Mouse (Mus musculus) right cerebral cortex, postnatal 10 days (tissue): ENCODE results near the gene Cerkl.

Experiments used
- DNase-seq, 2 experiments: peaks; one replicate each; pipeline ENCODE4 v3.0.0; 2021; ENCODE audit warnings: low spot score in 2 of 2

Cerkl gene

DNA sequence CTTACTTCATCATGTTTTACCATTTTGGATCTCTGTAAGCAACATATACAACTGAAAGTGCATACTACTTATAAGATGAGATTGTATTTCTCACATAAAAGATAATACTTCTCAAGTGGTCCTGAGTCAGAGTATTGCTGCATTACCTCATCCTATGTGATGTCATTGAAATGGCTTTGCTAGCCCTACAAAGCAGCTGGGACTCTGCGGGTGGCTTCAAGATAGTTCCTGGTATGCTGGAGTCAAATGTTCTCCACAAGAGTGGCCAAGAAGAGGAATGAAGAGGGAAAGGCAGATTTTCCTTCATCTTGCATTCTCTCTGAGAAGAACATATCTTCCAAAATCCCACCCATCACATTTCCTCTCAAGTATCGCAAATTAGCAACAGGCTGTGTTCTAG is 13.2 kb downstream of the Cerkl start:
- no peak for DNase-seq

DNA sequence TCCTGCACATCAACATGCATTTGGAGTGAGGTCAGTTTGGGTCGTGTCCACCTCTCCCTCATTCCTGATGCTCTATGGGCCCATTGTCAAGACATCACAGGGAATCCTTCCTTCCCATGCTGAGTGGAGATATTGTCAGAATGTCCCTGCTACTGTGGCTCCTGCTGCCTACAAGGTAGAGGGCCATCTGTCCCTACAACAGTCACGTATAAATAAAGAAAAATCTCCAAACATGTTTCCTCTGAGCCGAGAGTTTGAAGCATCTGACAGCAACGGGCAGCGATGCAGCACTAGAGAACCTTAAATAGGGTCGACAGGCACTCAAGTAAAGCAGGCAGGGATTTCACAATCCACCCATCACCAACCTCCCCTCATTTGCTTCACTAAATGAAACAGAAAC is 13.7 kb downstream of the Cerkl start:
- no peak for DNase-seq

DNA sequence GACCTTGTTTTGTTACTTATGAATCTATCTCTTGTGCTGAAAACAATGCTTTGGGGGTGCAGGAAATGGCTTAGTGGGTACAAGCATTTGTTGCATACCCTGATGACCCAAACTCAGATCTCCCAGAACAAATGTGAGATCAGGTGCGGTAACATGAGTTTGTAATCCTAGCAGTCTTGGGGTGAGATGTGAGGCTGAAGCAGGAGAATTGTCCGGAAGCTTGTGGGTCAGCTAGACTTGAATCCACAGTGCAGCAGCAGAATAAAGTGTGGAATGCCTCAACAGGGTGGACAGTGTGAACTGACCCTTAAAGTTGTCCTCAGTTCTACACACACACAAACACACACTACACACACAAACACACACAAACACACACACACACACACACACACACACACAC is 14.4 kb downstream of the Cerkl start:
- DNase-seq, result no peak

DNA sequence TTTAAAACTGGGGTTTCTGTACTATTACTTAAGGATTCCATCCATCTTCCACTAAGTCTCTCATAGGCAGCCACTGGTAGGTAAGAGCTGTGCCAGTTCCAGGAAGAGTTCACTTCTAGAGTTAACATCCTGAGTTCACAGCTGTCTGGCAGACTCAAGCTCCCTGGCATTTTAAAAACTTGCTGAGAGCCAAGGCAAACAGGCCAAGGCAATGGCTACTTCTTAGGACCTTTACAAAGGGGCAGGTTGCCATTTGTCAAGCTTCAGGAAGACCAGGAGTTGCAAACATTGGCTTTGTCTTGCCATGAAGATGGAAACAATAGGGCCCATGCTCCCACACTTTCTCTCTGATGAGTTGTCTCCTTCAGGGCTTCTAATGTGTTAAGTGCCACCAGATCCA is 26.5 kb downstream of the Cerkl start:
- no peak for DNase-seq

DNA sequence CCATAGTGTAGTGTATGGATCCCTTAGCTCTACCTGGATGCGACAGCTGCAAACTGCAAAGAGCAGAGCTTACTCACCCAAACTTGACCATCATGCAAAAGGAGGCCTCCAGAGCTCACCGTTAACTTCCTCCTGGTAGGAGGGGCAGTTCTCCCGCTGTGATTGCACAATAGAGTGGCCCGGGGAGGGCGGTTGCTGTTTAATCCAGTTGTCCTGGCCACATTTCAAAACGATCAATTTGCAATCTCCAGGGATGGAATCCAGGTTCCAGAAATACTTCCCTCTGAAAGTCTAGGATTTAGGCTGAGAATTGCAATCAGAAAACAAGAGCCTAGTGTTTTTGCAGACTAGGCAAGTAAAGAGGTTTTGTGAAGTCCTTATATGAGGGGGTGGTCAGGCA is 26.9 kb downstream of the Cerkl start:
- DNase-seq, result no peak

DNA sequence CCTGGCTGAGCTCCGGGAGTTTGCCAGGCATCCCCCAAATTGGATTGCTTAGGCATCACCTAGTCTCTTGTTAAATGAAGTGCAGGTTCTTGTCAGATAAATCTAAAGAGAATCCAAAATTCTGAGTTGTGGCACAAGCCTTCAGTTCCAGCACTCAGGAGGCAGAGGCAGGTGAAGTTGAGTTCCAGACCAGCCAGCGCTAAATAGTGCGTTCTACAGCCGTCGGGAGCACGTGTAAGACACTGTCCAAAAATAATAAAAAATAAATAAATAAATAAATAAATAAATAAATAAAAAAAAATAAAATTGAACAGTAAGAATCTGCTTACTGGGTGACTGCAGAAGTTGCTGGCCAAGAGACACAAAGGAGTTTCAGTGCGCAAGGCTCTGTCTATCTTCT is 27.5 kb downstream of the Cerkl start:
- DNase-seq, result no peak

DNA sequence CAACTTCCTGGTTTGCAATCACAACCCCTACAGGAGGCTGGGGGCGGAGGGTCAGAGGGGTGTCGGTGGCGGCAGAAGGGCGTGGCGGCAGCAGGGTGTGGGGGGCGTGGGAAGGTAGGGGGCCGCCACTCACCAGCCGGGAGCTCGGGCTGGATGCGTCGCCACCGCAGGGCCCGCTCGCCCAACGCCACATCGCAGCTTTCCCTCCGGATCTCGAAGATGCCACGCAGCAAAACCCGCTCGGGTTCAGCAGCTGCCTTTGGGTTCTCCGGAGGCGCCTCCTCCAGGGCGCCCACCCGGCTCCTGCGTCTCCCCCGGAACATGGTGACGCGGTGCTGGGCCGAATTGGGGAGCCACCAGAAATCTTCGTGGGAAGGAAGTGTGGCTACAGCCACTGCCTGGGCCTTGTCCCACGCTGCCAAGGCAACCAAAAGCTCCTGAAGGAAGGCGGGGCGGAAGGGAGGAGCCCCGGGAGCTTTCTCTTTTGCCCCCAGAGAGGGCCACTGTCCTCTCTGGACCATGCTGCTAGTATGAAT is 27.9 kb downstream of the Cerkl start:
- DNase-seq, result peak in 1 of 2 experiments; percentile 27

DNA sequence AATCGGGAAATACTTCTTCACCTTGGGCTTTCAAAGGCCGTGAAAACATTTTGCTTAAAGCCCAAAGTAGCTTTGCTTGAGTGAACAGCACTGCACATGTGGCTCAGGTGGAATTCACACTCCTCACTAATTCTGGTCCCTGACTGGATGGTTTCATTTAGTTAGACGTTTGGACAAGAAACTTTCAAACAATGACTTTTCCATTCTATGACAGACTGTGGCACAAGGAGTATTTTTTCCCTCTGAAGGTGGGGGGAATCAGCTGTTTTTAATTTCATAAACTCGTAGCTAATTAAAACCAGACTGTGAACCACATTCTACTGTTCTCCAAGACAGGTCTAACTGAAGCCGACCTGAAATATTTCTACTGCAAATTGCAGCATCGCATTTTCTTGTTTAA is 28.6 kb downstream of the Cerkl start:
- no peak for DNase-seq

DNA sequence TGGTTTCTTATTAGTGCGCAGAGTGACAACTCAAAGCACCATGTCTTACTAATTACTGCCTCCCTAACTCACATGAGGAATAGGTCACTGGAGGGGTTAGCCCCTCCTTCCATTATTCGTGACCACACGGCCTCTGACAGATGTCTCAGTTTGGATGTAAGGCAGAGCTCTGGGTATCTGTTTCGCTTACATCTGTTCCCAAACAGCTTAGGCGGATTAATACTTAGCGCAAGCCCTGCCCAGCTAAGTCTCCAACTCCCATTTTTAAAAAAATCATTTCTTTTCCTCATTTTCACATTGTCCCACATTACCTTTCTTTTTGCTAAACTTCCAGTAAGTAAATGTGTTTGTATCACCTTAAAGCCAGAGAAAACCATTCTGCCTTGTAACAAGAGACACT is 34.9 kb downstream of the Cerkl start:
- DNase-seq, result no peak

DNA sequence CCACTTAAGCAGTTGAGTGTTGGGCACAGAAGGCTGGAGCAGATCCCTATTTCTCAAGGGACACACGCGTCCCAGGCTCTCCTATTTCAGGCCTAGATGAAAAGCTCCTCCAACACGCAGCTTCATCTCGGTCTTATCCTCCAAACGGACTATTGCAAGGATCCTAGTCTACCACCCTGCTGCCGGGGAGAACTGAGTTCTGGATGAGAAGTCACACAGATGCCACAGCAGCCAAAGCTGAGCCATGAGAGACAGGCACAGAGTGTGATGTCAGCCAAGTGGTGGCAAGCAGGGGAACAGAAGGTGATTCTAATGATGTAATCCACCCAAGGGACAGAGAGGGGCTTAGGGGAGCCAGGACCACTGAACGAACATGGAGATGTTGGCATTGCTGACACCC is 42.1 kb downstream of the Cerkl start:
- no peak for DNase-seq

DNA sequence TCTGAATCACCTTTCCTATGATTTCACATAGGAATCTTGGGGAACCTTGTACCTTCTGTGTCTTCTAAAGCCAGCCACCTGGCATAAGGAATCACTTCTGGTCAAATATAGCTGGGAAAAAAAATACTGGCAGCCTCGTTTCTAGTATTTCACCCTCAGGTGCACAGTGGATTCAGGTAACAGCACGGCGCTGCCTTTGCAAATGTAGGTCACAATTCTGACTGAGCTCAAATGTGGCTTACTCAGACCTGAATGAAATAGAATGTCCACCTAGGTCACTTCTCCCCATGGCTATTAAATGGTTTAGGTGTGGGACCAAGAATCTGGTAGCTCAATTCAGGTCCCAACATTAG is 45.7 kb downstream of the Cerkl start:
- DNase-seq, result no peak

DNA sequence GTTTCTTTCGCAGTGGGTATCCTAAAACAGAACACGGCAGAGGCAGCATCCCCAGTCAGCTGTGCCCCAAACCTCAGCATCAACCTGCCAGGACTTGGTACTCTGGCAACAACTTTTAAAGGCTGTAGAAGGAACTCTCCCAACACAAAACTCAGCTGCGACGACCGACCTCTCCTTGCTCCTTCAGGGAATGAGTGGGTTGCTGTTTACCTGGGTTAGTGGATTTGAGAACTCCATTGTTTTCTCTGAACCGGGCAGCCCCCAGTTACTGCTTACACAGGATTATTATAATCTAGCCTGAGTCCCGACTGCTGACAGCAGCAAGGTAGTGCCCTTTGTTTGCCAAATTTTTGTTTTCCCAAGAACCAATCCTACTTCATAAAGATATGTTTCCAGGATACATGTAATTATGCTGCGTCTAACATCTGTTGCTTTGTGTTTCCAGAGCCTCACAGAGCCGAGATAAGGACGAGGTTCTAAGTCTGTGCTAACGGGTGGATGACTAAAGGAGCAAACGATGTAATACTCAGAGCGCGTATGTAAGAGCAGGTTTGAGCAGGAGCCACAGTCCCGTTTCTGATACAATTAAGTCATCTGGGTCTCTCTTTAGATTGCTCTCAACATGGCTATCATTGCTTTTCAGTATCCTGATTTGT is 46.2 kb downstream of the Cerkl start:
- DNase-seq, result no peak

DNA sequence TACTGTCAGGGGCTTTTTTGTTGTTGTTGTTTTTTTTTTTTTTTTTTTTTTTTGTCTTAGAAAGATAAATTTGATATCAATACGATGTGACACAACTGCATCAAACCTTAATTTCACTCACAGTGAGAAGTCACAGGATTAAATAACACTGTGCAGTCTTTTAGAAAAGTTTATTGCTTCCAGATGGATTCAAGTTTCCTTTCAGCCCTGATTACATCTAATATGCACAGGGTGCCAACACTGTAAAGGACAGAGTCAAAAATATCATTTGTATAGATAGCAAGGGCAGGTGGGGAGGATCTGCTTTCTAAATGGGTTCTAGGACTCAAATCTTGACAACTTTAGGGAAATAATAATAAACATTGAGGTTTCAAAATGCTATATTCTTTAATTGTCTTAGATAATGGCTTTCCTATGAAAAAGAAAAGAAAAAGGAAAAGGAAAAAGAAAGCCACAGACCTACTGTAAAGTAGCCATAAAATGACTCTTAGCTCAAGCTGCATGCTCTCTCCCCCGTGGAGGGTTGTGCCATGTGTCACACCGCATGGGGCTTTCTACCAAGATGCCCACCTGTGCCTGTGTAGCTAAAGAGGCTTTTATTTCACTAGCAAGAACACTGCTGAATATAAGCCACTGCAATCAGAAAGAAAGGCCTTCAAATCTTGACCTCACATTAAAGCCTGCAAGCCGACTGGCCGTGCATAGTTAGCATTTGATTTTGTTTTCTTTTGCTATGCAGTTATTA is 50.8 kb downstream of the Cerkl start:
- DNase-seq, result no peak

DNA sequence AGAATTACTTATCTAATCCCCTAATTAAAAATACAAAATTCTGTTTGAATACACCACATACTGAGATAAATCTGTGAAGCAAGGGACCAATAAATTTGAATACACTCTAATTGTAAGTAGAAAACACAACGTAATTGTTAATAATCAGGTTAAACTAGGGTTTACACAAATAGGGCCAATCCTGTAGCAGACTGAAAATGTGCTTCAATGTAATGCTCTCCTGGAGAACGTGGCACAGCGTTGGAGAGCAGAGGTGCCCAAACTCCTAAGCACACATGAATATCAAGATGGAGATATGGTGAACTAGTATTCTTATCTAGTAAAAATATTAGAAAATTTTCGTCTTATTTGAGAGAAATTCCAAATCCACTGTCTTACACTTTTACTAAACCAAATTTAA is 56.5 kb downstream of the Cerkl start:
- no peak for DNase-seq

DNA sequence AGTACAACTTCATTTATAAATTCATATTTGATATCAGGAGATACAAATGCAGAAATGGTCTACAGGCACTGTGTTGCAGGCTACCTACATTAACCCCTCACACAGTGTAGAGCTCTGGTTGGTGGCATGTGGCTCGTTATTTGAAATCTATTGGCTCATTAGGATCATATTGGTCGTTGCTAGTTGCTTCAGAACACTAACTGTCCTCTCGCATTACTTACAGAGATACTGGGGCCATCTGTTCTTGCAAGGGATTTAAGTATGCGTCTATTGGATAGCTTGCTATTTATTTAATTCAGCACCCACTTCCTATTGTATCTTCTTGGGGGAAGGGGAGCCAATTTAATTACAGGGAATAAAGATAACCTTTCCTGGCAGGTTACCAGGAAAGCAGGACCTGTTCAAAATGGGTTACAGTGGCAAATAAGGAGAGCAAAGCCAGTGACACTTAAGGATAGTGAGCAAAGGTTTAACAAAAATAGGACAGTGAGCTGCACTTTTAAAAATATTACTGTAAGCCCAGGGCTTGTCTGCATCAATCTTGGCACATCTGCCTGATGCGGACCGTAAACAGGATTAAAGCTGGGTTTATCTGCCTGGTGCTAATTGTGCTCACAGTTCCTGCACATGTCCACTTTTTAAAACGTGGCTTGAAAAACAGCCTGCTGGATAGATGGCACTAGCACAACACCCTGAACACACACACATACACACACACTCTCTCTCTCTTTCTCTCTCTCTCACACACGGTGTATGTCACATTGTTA is 57.2 kb downstream of the Cerkl start:
- DNase-seq, result no peak

DNA sequence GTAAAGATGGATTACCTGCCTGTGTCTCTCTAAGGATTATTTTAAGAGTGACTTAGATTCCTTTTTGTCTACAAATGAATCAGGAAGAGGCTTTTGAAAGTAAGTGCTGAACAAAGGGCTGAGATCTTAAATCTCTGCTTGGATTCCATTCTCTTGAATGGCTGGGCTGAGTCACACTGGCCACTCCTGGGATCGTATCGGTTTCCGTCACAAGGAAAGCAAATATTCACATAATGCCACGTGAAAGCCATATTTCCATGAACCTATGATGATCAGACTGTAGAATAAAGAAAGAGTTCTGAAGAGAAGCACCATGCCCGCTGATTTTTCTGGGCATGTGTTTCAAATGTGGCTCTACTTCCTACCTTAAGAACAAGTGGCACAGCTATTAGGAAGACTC is 57.8 kb downstream of the Cerkl start:
- DNase-seq, result no peak

DNA sequence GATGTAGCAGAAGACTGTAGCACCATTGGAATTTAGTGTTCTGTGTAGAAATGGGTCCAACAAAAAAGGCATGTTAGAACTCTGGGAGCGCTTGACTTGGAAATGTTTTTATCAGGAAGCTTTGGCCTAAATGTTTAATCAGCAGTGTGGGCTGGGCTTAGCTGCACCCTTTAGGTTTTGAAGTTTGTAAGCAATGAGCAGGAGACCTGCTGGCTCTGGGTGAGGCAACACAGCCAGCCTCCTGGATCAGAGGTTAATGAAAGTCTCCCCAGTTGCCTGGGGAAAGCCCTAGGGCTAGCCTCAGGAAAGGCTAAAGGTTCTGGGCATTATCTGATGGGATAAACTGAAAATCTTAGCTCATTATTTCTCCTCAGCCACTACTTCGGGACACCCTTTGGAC is 58.2 kb downstream of the Cerkl start:
- no peak for DNase-seq

DNA sequence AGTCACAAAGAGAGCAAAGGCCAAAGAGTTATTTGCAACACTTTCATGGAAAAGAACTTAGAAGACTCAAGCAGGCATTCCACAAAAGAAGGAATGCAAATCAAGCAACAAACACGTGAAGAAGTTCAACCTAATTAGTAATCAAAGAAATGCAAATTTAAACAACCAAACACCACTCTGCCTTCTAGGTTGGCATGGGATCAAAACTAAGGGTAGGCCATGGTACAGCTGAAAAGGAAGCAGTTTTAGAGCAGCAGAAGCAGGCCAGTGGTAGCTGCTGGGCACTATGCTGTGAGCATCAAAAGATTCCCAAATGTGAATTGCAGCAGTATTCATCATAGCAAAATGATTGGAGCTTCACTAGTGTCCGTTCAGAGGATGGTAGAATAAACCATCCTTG is 59.5 kb downstream of the Cerkl start:
- DNase-seq, result no peak

DNA sequence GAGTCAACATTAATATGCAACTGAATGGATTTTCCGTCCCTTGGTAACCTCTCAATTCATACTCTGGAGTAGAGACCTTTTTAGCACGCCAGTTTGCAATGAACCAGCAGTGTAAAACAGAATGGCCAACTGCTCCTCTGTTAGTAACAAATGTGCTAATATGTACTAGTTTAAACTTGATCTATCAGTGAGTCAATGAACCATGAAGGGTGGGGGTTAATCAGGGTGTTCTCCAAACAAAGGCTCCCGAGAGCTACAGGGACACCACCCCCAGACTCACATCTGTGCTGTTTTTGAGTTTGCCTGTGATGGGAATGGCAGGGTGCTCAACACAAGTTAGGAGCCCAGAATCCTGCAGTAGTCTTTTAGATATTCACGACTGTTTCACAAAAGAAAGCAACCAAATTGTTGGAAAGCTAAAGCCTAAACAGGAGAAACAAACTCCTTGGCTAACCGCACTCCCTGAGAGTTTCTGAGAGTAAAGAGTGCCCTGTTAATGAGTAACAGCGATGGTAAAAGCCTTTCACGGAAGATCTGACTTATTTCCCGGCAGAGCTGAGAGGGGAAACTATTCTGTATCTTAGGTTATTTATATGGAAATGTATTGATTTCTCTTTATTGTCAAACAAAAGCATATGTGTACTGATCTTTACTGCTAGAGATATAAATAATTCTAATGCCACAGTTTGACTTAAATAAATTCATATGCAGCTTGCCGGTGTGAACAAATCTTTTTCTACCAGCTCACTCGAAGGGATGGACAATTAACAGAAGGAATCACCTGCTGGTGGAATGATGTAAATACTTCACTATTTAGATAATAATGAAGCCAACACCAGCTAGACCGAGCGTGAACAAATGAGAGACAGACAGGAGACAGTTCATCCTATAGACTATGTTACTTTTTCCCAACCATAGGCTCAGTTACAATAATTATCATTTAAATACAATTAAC is 77.2 kb downstream of the Cerkl start:
- DNase-seq, result no peak

DNA sequence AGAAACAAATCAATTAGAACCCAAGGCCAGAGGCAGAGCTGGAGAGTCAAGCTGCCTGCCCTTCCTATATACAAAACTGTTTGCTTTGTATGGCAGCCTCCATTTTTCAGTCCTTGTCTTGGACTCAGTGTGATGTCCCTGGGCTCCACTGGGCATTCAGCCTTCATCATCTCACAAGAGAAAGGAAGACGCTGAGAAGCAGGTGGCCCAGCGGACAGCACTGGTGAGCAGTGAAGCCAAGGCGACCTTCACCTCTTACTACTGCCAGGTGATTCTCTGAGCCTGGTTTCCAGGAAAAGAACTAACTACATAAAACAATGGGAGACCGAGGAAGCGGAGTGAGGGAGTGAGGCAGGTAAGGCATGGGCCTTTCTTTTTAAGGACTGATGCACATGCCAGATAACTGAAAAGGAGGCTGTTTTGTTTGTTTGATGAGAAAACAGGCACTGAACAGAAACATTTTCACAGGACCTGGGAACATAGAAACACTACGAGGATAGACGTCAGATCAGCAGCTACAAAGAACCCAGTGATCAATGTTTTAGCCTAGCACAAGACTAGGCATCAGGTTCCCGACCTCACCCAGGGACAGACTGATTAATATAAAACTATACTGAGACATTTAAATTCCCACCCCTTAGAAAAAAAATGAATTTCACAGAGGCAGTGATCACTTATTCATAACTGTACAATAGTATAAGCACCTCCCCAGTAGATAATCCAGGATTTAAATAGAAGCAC is 78.1 kb downstream of the Cerkl start:
- no peak for DNase-seq
